Mouse (Mus musculus) liver (tissue): ENCODE measurements around the gene Actg1.
"Not testable (repeated sequence)": the region's sequence is repeated elsewhere in the genome, so short reads cannot be mapped to it uniquely, and the experiment has no call there.

Experiments used
- DNase-seq: peaks from one replicate; pipeline ENCODE4 v3.0.0-alpha.2; 2020; ENCODE audit warnings: mixed read lengths

The Actg1 gene

GRCm38 (mm10) chr11:120360062-120360461, 11.7 kb upstream of the Actg1 start:
- no peak for DNase-seq

GRCm38 (mm10) chr11:120359391-120359790, 11.0 kb upstream of the Actg1 start:
- DNase-seq: no peak

GRCm38 (mm10) chr11:120357791-120358401, 9.6 kb upstream of the Actg1 start:
- peak; percentile 73 for DNase-seq

- no peak for DNase-seq
Measured at GRCm38 (mm10) chr11:120356900-120357299, 8.6 kb upstream of the Actg1 start.

- no peak for DNase-seq
Measured at GRCm38 (mm10) chr11:120356319-120356840, 8.0 kb upstream of the Actg1 start.

GRCm38 (mm10) chr11:120355277-120356039, 7.1 kb upstream of the Actg1 start:
- DNase-seq: peak; percentile 81

GRCm38 (mm10) chr11:120354304-120355276, 6.2 kb upstream of the Actg1 start:
- DNase-seq: peak; percentile 66

GRCm38 (mm10) chr11:120353500-120354303, 5.4 kb upstream of the Actg1 start:
- DNase-seq: peak; percentile 96

GRCm38 (mm10) chr11:120352571-120353290, 4.4 kb upstream of the Actg1 start:
- DNase-seq: peak; percentile 17

- not testable (repeated sequence) for DNase-seq
Measured at GRCm38 (mm10) chr11:120352093-120352350, 3.7 kb upstream of the Actg1 start.

GRCm38 (mm10) chr11:120351250-120352092, 3.1 kb upstream of the Actg1 start:
- peak; percentile 9 for DNase-seq

GRCm38 (mm10) chr11:120350711-120351110, 2.4 kb upstream of the Actg1 start:
- DNase-seq: peak; percentile 23

- peak; percentile 86 for DNase-seq
Measured at GRCm38 (mm10) chr11:120349986-120350702, 1.8 kb upstream of the Actg1 start.

GRCm38 (mm10) chr11:120349371-120349985, 1.1 kb upstream of the Actg1 start:
- peak; percentile 39 for DNase-seq

GRCm38 (mm10) chr11:120348684-120349370, 485 bp upstream of the Actg1 start:
- peak; percentile 45 for DNase-seq

GRCm38 (mm10) chr11:120347301-120347700, 1.0 kb downstream of the Actg1 start:
- peak; percentile 36 for DNase-seq

- peak; percentile 2 for DNase-seq
Measured at GRCm38 (mm10) chr11:120346383-120347034, 1.8 kb downstream of the Actg1 start.

- DNase-seq: peak; percentile 10
Measured at GRCm38 (mm10) chr11:120345067-120345681, 3.2 kb downstream of the Actg1 start.
